12 mouse cellular contexts compared by ENCODE assay signal in the genomic region with DNA sequence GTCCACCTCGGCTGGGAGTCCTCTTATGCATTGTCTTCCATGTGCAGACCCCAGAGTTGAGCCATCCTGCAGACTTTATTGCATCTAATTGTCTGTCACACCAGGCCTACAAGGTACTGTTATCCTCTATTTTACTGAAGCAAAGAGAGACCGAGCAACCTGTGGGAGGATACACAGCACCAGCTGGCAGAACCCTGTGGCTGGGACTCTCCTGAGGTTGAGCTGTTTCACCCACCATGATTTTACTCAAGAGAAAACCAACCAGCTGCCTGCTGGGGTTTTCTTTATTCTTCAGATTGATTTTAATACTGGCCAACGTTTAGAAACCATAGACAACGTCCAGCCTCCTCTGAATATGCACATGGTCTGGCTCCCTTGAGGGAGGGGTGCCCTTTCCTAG.
A peak's percentile ranks its signal among the peaks of the same experiment; 100 is the strongest.
DNase-seq lines count a peak whose midpoint lies in the region; ATAC-seq lines count a peak whose summit lies in the region.
"Had no signal": no experiment of that assay in that cellular context is flagged by ENCODE, and none has a peak within 500 bp of the region (broad histone marks: within the 10 kb centered on the region; RNA-seq: fewer than 3 reads in every experiment).

No protein-coding gene starts in this region.

- DNase-seq in heart, adult 9 months (ENCODE audit: low spot score in 2 of 2): no peak
- peak; percentile 41 for DNase-seq in right cerebral cortex, adult 18-20 months
- no peak for DNase-seq in right cerebral cortex, postnatal 36 days (ENCODE audit: low spot score in 2 of 2)
- DNase-seq in gastrocnemius, postnatal 10 days: no peak
- DNase-seq: heart, postnatal 10 days; kidney, postnatal 10 days; right cerebral cortex, postnatal 14 days had no signal

- H3K27me3 ChIP-seq in heart, embryonic 15.5 days: no peaks in the 10 kb centered on the region
- no peaks in the 10 kb centered on the region for H3K27me3 ChIP-seq in hindbrain, embryonic 12.5 days
- H3K27me3 ChIP-seq in neural tube, embryonic 15.5 days (replicated peaks): no peaks in the 10 kb centered on the region
- H3K27me3 ChIP-seq: intestine, embryonic 15.5 days; liver, embryonic 12.5 days had no signal

- no peak overlapping the region for H3K4me3 ChIP-seq in heart, embryonic 15.5 days
- H3K4me3 ChIP-seq in hindbrain, embryonic 12.5 days: no peak overlapping the region
- H3K4me3 ChIP-seq in neural tube, embryonic 15.5 days (replicated peaks): no peak overlapping the region
- H3K4me3 ChIP-seq: intestine, embryonic 15.5 days; liver, embryonic 12.5 days had no signal

- H3K36me3 ChIP-seq in heart, embryonic 15.5 days: no peaks in the 10 kb centered on the region
- H3K36me3 ChIP-seq in hindbrain, embryonic 12.5 days: no peaks in the 10 kb centered on the region
- no peaks in the 10 kb centered on the region for H3K36me3 ChIP-seq in neural tube, embryonic 15.5 days
- H3K36me3 ChIP-seq: intestine, embryonic 15.5 days; liver, embryonic 12.5 days had no signal

- H3K9me3 ChIP-seq in heart, embryonic 15.5 days (replicated peaks): no peaks in the 10 kb centered on the region
- H3K9me3 ChIP-seq in hindbrain, embryonic 12.5 days (replicated peaks): no peaks in the 10 kb centered on the region
- no peaks in the 10 kb centered on the region for H3K9me3 ChIP-seq in neural tube, embryonic 15.5 days (replicated peaks)
- H3K9me3 ChIP-seq: intestine, embryonic 15.5 days; liver, embryonic 12.5 days had no signal

- 0 out of 2 replicates have a peak, but pooled peaks cover 6% of the 10 kb centered on the region for H3K4me1 ChIP-seq in heart, embryonic 15.5 days (replicated peaks)
- peaks cover 25% of the 10 kb centered on the region for H3K4me1 ChIP-seq in hindbrain, embryonic 12.5 days
- peaks cover 29% of the 10 kb centered on the region for H3K4me1 ChIP-seq in neural tube, embryonic 15.5 days
- H3K4me1 ChIP-seq: intestine, embryonic 15.5 days had no signal

- no peak overlapping the region for H3K9ac ChIP-seq in heart, embryonic 15.5 days
- no peak overlapping the region for H3K9ac ChIP-seq in hindbrain, embryonic 12.5 days
- no peak overlapping the region for H3K9ac ChIP-seq in neural tube, embryonic 15.5 days (replicated peaks)
- H3K9ac ChIP-seq: intestine, embryonic 15.5 days; liver, embryonic 12.5 days had no signal

- WGBS in heart, embryonic 15.5 days: 68% methylated on average over 4 of the region's 4 CpGs
- WGBS in hindbrain, embryonic 12.5 days: 63% methylated on average over 4 of the region's 4 CpGs
- 35% methylated on average over 4 of the region's 4 CpGs for WGBS in neural tube, embryonic 15.5 days

- H3K27ac ChIP-seq in heart, embryonic 15.5 days: no peak overlapping the region
- peak overlapping the region; percentile 69 for H3K27ac ChIP-seq in hindbrain, embryonic 12.5 days
- H3K27ac ChIP-seq in neural tube, embryonic 15.5 days (replicated peaks): peak overlapping the region; percentile 50; the same call in 1 of the 2 replicates
- H3K27ac ChIP-seq: intestine, embryonic 15.5 days; liver, embryonic 12.5 days had no signal

- no peak overlapping the region for H3K4me2 ChIP-seq in heart, embryonic 15.5 days
- no peak overlapping the region for H3K4me2 ChIP-seq in hindbrain, embryonic 12.5 days (replicated peaks)
- no peak overlapping the region for H3K4me2 ChIP-seq in neural tube, embryonic 15.5 days
- H3K4me2 ChIP-seq: intestine, embryonic 15.5 days; liver, embryonic 12.5 days had no signal

- 0 out of 2 replicates have a peak, but pooled peaks have one; percentile 32 for ATAC-seq in heart, embryonic 15.5 days (replicated peaks; ENCODE audit: insufficient number of reproducible peaks, insufficient read depth, low FRiP score, low read depth)
- no peak for ATAC-seq in hindbrain, embryonic 12.5 days (ENCODE audit: low FRiP score)
- ATAC-seq in neural tube, embryonic 15.5 days (ENCODE audit: low FRiP score): no peak
